Mouse (Mus musculus) hindbrain, embryonic 14.5 days (tissue): ENCODE results near the gene Pafah1b3. TPM values are rescaled to one million over a fixed set of nuclear protein-coding genes. Genes with fewer than 3 reads are reported as not detected.
A peak's percentile ranks its signal among the peaks of the same experiment; 100 is the strongest.

Experiments
- ATAC-seq: fragments of 200-750 bp; cut with Nextera tagmentation; 2 replicates; pipeline ENCODE4 v1.8.0; 2017; ENCODE audit warnings: moderate number of reproducible peaks, mild to moderate bottlenecking, moderate TSS enrichment, moderate library complexity; ENCODE audit not compliant: low FRiP score
- DNase-seq: peaks from one replicate; pipeline ENCODE4 v3.0.0-alpha.2; 2015; ENCODE audit warnings: low spot score
- H3K27ac ChIP-seq: fragments of 300-500 bp; sonication (generic); 2 replicates; pipeline ENCODE4 v1.5.1; 2014; ENCODE audit warnings: mild to moderate bottlenecking, moderate library complexity
- H3K27me3 ChIP-seq: fragments of 300-500 bp; sonication (generic); 2 replicates; pipeline ENCODE4 v1.6.1; 2014; ENCODE audit warnings: mild to moderate bottlenecking, low read length, mixed read lengths; ENCODE audit not compliant: control insufficient read depth, insufficient read depth
- H3K36me3 ChIP-seq: fragments of 300-500 bp; sonication (generic); replicated peaks from 2 replicates; pipeline ENCODE4 v1.6.1; 2014; ENCODE audit not compliant: control insufficient read depth, insufficient read depth
- H3K4me1 ChIP-seq: fragments of 300-500 bp; sonication (generic); replicated peaks from 2 replicates; pipeline ENCODE4 v1.6.1; 2014; ENCODE audit warnings: antibody characterized with exemption, low read length, mixed read lengths; ENCODE audit not compliant: control insufficient read depth, insufficient read depth
- H3K4me2 ChIP-seq: fragments of 300-500 bp; sonication (generic); replicated peaks from 2 replicates; pipeline ENCODE4 v1.6.1; 2014; ENCODE audit warnings: mild to moderate bottlenecking, moderate library complexity
- H3K4me3 ChIP-seq: fragments of 300-500 bp; sonication (generic); replicated peaks from 2 replicates; pipeline ENCODE4 v1.5.1; 2014; ENCODE audit warnings: mild to moderate bottlenecking, low read length
- H3K9ac ChIP-seq: fragments of 300-500 bp; sonication (generic); 2 replicates; pipeline ENCODE4 v1.6.1; 2014
- H3K9me3 ChIP-seq: fragments of 300-500 bp; sonication (generic); 2 replicates; pipeline ENCODE4 v1.6.1; 2016; ENCODE audit warnings: low read length; ENCODE audit not compliant: control insufficient read depth
- WGBS: fragments of 180-500 bp; shearing (Covaris S2); extraction: QIAGEN DNeasy Blood & Tissue Kit; methylation state at CpG from one replicate; pipeline ENCODE4 v1.1.7; 2014; 5-methylcytosine and 5-hydroxymethylcytosine counted together
- polyA plus RNA-seq: library from polyadenylated mRNA; unstranded; fragments of >200 nt; fragmentation: Nextera tagmentation; extraction: Ambion mirVana; gene quantifications from 2 replicates; pipeline ENCODE4 v1.2.1, GENCODE M21; 2014

Pafah1b3 gene
- polyA plus RNA-seq, 1 experiment from 2014 or later = 576 TPM

- Histone ChIP-seq H3K9me3 (no peaks in the 10 kb centered on the region), H3K36me3 (no peaks in the 10 kb centered on the region), H3K27ac (peak within 1 kb of the TSS; percentile 88), H3K9ac (peak within 1 kb of the TSS; percentile 74), H3K4me3 (peak within 1 kb of the TSS; percentile 76), H3K27me3 (no peaks in the 10 kb centered on the region), H3K4me1 (peaks cover 36% of the 10 kb centered on the region), H3K4me2 (peak within 1 kb of the TSS; percentile 100)
- under 1% methylated on average over 76 of the region's 81 CpGs for WGBS
- peak; percentile 86 for DNase-seq
- peak; percentile 81 for ATAC-seq
Observed at GRCm38 (mm10) chr7:25250141-25250972, 47.4 kb downstream of the Pafah1b3 start, which contains the start of gene Erf. Erf (minus strand) TSS chr7:25250761.

- WGBS = 1% methylated on average over 41 of the region's 73 CpGs
Observed at GRCm38 (mm10) chr7:25249314-25250140, 48.3 kb downstream of the Pafah1b3 start.

GRCm38 (mm10) chr7:25248846-25249313 is 48.9 kb downstream of the Pafah1b3 start:
- Histone ChIP-seq H3K4me2 (peak overlapping the region; percentile 100), H3K9ac (peak overlapping the region; percentile 74), H3K27ac (peak overlapping the region; percentile 88), H3K36me3 (no peaks in the 10 kb centered on the region; the same call in 1 of the 2 replicates), H3K27me3 (no peaks in the 10 kb centered on the region), H3K9me3 (no peaks in the 10 kb centered on the region), H3K4me1 (peaks cover 36% of the 10 kb centered on the region), H3K4me3 (peak overlapping the region; percentile 76)
- 0% methylated on average over 25 of the region's 25 CpGs for WGBS
- no peak for DNase-seq
- ATAC-seq = peak; percentile 7; the same call in 1 of the 2 replicates

More at GRCm38 (mm10) chr7:25249314-25250140, 48.3 kb downstream of the Pafah1b3 start:
- Histone ChIP-seq H3K4me3 (peak overlapping the region; percentile 76), H3K9ac (peak overlapping the region; percentile 74), H3K4me1 (peaks cover 36% of the 10 kb centered on the region), H3K27ac (peak overlapping the region; percentile 88), H3K27me3 (no peaks in the 10 kb centered on the region), H3K4me2 (peak overlapping the region; percentile 100), H3K36me3 (no peaks in the 10 kb centered on the region; the same call in 1 of the 2 replicates), H3K9me3 (no peaks in the 10 kb centered on the region)
- DNase-seq (peak; percentile 60), ATAC-seq (peak; percentile 49; the same call in 1 of the 2 replicates)

GRCm38 (mm10) chr7:25248018-25248647 is 49.7 kb downstream of the Pafah1b3 start:
- H3K4me3 ChIP-seq = peak overlapping the region; percentile 76
- H3K27me3 ChIP-seq = no peaks in the 10 kb centered on the region
- H3K9me3 ChIP-seq = no peaks in the 10 kb centered on the region
- no peak for DNase-seq
- WGBS = 2% methylated on average over 18 of the region's 18 CpGs
- peaks cover 36% of the 10 kb centered on the region for H3K4me1 ChIP-seq
- H3K27ac ChIP-seq = peak overlapping the region; percentile 88
- H3K36me3 ChIP-seq = no peaks in the 10 kb centered on the region; the same call in 1 of the 2 replicates
- peak overlapping the region; percentile 100 for H3K4me2 ChIP-seq
- peak; percentile 25; the same call in 1 of the 2 replicates for ATAC-seq
- peak overlapping the region; percentile 74 for H3K9ac ChIP-seq

- Histone ChIP-seq H3K4me3 (peak overlapping the region; percentile 76), H3K36me3 (no peaks in the 10 kb centered on the region; the same call in 1 of the 2 replicates), H3K27ac (peak overlapping the region; percentile 88), H3K4me1 (peaks cover 36% of the 10 kb centered on the region), H3K27me3 (no peaks in the 10 kb centered on the region), H3K4me2 (peak overlapping the region; percentile 100), H3K9ac (peak overlapping the region; percentile 74), H3K9me3 (no peaks in the 10 kb centered on the region)
- DNase-seq (no peak), ATAC-seq (no peak)
- 18% methylated on average over 3 of the region's 3 CpGs for WGBS
Observed at GRCm38 (mm10) chr7:25247498-25247897, 50.3 kb downstream of the Pafah1b3 start.

- Histone ChIP-seq H3K27me3 (no peaks in the 10 kb centered on the region), H3K27ac (peak overlapping the region; percentile 88), H3K4me3 (peak overlapping the region; percentile 76; the same call in 1 of the 2 replicates), H3K36me3 (no peaks in the 10 kb centered on the region; the same call in 1 of the 2 replicates), H3K4me2 (peak overlapping the region; percentile 100), H3K9ac (peak overlapping the region; percentile 74), H3K4me1 (peaks cover 31% of the 10 kb centered on the region), H3K9me3 (no peaks in the 10 kb centered on the region)
- ATAC-seq (no peak), DNase-seq (no peak)
- 63% methylated on average over 4 of the region's 4 CpGs for WGBS
Observed at GRCm38 (mm10) chr7:25246759-25247137, 51.0 kb downstream of the Pafah1b3 start.

GRCm38 (mm10) chr7:25246079-25246758 is 51.6 kb downstream of the Pafah1b3 start:
- Histone ChIP-seq H3K36me3 (no peaks in the 10 kb centered on the region; the same call in 1 of the 2 replicates), H3K27me3 (no peaks in the 10 kb centered on the region), H3K27ac (peak overlapping the region; percentile 88), H3K9me3 (no peaks in the 10 kb centered on the region), H3K9ac (peak overlapping the region; percentile 74; the same call in 1 of the 2 replicates), H3K4me1 (peaks cover 26% of the 10 kb centered on the region), H3K4me2 (peak overlapping the region; percentile 100), H3K4me3 (peak overlapping the region; percentile 76; the same call in 1 of the 2 replicates)
- WGBS = 64% methylated on average over 20 of the region's 20 CpGs
- ATAC-seq (no peak), DNase-seq (peak; percentile 43)
